Comparison of ENCODE assay signal across 8 mouse cellular contexts in the genomic region with DNA sequence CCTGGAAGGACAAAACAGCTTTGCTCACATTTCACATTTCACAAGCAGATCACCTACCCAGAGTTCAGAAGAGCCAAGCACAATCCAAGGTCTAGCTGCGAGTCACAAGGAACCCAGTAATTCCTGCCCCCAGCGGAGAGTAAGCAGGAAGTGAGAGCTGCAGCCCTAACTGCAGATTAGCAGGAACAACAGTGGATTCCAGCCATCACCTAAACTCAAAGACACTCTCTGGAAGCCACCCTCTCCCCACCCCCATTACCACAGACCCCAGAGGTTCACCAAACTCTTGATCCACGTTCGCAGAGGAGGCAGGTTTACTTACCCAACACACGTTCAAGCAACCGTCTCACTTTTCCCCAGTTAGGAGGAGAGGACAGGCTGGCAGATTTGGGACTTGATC. TPM values are rescaled to one million over a fixed set of nuclear protein-coding genes. Genes with fewer than 3 reads are reported as not detected.
DNase-seq lines count a peak whose midpoint lies in the region; ATAC-seq lines count a peak whose summit lies in the region.

No protein-coding gene starts in this region.

- DNase-seq in embryo, embryonic 11 days = peak; percentile 44
- DNase-seq in embryo, embryonic 9.5 days (ENCODE audit: extremely low spot score) = no peak
- no peak for DNase-seq in embryonic facial prominence, embryonic 10.5 days (ENCODE audit: low spot score)
- DNase-seq in heart, postnatal 14 days = peak; percentile 30 to 55
- no peak for DNase-seq in left cerebral cortex, postnatal 14 days (ENCODE audit: low spot score in 2 of 2)
- DNase-seq in gastrocnemius, postnatal 10 days = no peak

- peaks cover 100% of the 10 kb centered on the region for H3K4me1 ChIP-seq in embryonic facial prominence, embryonic 10.5 days
- peaks cover 98% of the 10 kb centered on the region for H3K4me1 ChIP-seq in limb, embryonic 13.5 days
- H3K4me1 ChIP-seq in midbrain, embryonic 15.5 days = peaks cover 96% of the 10 kb centered on the region

- intact Hi-C loops in heart, postnatal 14 days (cut with DNase I) = loop anchor here (2.0 kb wide), 1 partner anchor 26 kb away; no protein-coding TSS in a partner anchor
- intact Hi-C loops in left cerebral cortex, postnatal 14 days (cut with DNase I) = no loop called here

- H3K36me3 ChIP-seq in embryonic facial prominence, embryonic 10.5 days (replicated peaks) = 0 out of 2 replicates have a peak, but pooled peaks cover 3% of the 10 kb centered on the region
- H3K36me3 ChIP-seq in limb, embryonic 13.5 days = no peaks in the 10 kb centered on the region
- no peaks in the 10 kb centered on the region for H3K36me3 ChIP-seq in midbrain, embryonic 15.5 days (replicated peaks)

- H3K27ac ChIP-seq in embryonic facial prominence, embryonic 10.5 days (replicated peaks) = peak overlapping the region; percentile 100
- peak overlapping the region; percentile 99 for H3K27ac ChIP-seq in limb, embryonic 13.5 days
- peak overlapping the region; percentile 100 for H3K27ac ChIP-seq in midbrain, embryonic 15.5 days

- H3K9ac ChIP-seq in limb, embryonic 13.5 days = peak overlapping the region; percentile 70
- peak overlapping the region; percentile 70 for H3K9ac ChIP-seq in midbrain, embryonic 15.5 days

- H3K4me3 ChIP-seq in embryonic facial prominence, embryonic 10.5 days = peak overlapping the region; percentile 58
- peak overlapping the region; percentile 42 for H3K4me3 ChIP-seq in limb, embryonic 13.5 days
- peak overlapping the region; percentile 39 for H3K4me3 ChIP-seq in midbrain, embryonic 15.5 days

- H3K4me2 ChIP-seq in limb, embryonic 13.5 days (replicated peaks) = peak overlapping the region; percentile 77
- H3K4me2 ChIP-seq in midbrain, embryonic 15.5 days = peak overlapping the region; percentile 61

- H3K27me3 ChIP-seq in embryonic facial prominence, embryonic 10.5 days (replicated peaks; ENCODE audit: low read depth, poor library complexity, severe bottlenecking) = no peaks in the 10 kb centered on the region
- no peaks in the 10 kb centered on the region for H3K27me3 ChIP-seq in limb, embryonic 13.5 days
- H3K27me3 ChIP-seq in midbrain, embryonic 15.5 days (replicated peaks) = no peaks in the 10 kb centered on the region

- no peaks in the 10 kb centered on the region for H3K9me3 ChIP-seq in embryonic facial prominence, embryonic 10.5 days
- H3K9me3 ChIP-seq in limb, embryonic 13.5 days = no peaks in the 10 kb centered on the region
- H3K9me3 ChIP-seq in midbrain, embryonic 15.5 days = no peaks in the 10 kb centered on the region

- ATAC-seq in limb, embryonic 13.5 days (ENCODE audit: low FRiP score, low read depth) = no peak
- no peak for ATAC-seq in midbrain, embryonic 15.5 days (replicated peaks)

- 17% methylated on average over 6 of the region's 6 CpGs for WGBS in embryonic facial prominence, embryonic 10.5 days
- WGBS in limb, embryonic 13.5 days = 7% methylated on average over 6 of the region's 6 CpGs
- 14% methylated on average over 6 of the region's 6 CpGs for WGBS in midbrain, embryonic 15.5 days

RNA-seq across cellular contexts. Expression of gene Zmynd8, which starts 15.8 kb away (rescaled TPM):
- polyA plus RNA-seq in embryonic facial prominence, embryonic 10.5 days (2016; fragmentation: Nextera tagmentation; extraction: Ambion mirVana) = 68.1 and 69.9 TPM in 2 replicates
- 10 to 100 TPM; 52.0 to 52.5 TPM for total RNA-seq in heart, postnatal 14 days (2021)
- 59.4 and 65.7 TPM in 2 replicates for polyA plus RNA-seq in limb, embryonic 13.5 days (2015; fragmentation: Nextera tagmentation; extraction: Ambion mirVana)
- 89.8 and 93.3 TPM in 2 replicates for polyA plus RNA-seq in midbrain, embryonic 15.5 days (2015; fragmentation: Nextera tagmentation; extraction: Ambion mirVana)
- total RNA-seq in left cerebral cortex, postnatal 14 days (2021) = 100 to 1,000 TPM; 130 to 171 TPM
- total RNA-seq in gastrocnemius, postnatal 10 days (2021) = 10 to 100 TPM; 29.6 to 30.4 TPM

Comparison
In these comparisons a context has a peak if more than half of its experiments do, and no peak if none do; other contexts are left out.
1. DNase-seq: peak in embryo, embryonic 11 days (single experiment) and heart, postnatal 14 days (2 of 2); none in embryo, embryonic 9.5 days (single experiment), embryonic facial prominence, embryonic 10.5 days (single experiment), left cerebral cortex, postnatal 14 days (0 of 2) and gastrocnemius, postnatal 10 days (single experiment).
2. Peak in every context shown above with its lines, with median percentiles within 50 percentile points of each other: H3K27ac ChIP-seq and H3K4me3 ChIP-seq.